Mouse (Mus musculus) myocyte (in vitro differentiated cells): ENCODE data around the gene Zfp385c. TPM values are rescaled to one million over a fixed set of nuclear protein-coding genes. Genes with fewer than 3 reads are reported as not detected.
A peak's percentile ranks its signal among the peaks of the same experiment; 100 is the strongest.

Experiments
- H3K27me3 ChIP-seq: one replicate; pipeline ENCODE4 v1.6.1; 2011; ENCODE audit not compliant: control insufficient read depth, insufficient read depth, insufficient read length
- H3K36me3 ChIP-seq: one replicate; pipeline ENCODE4 v1.6.1; 2011; ENCODE audit not compliant: control insufficient read depth, insufficient read depth
- H3K4me2 ChIP-seq: one replicate; pipeline ENCODE4 v1.6.1; 2011; ENCODE audit warnings: low read depth, control low read depth
- H3K4me3 ChIP-seq: one replicate; pipeline ENCODE4 v1.5.1; 2011; ENCODE audit warnings: mild to moderate bottlenecking, control low read depth, moderate library complexity
- H3K79me2 ChIP-seq: one replicate; pipeline ENCODE4 v1.6.1; 2011; ENCODE audit not compliant: control insufficient read depth, insufficient read depth
- H3ac ChIP-seq: one replicate; pipeline ENCODE4 v1.6.1; 2011; ENCODE audit not compliant: control insufficient read depth, insufficient read length
- CEBPB ChIP-seq: IDR thresholded peaks from 2 replicates; pipeline ENCODE4 v1.6.1; 2011; ENCODE audit warnings: mild to moderate bottlenecking, moderate library complexity; ENCODE audit not compliant: poor library complexity, insufficient read depth, severe bottlenecking
- E2F4 ChIP-seq: IDR thresholded peaks from one replicate; pipeline ENCODE4 v1.6.1; 2011; ENCODE audit warnings: mild to moderate bottlenecking, control low read depth, moderate library complexity; ENCODE audit not compliant: insufficient read depth
- MAX ChIP-seq: IDR thresholded peaks from one replicate; pipeline ENCODE4 v1.6.1; 2011; ENCODE audit warnings: low read depth, mild to moderate bottlenecking, control low read depth
- MYOD1 ChIP-seq, 3 experiments: IDR thresholded peaks; one replicate each; pipeline ENCODE4 v1.6.1; 2011; ENCODE audit warnings: control low read depth in 2 of 3, low read depth in 2 of 3, mild to moderate bottlenecking in 2 of 3, moderate library complexity in 1 of 3; ENCODE audit not compliant: insufficient read length in 2 of 3, control insufficient read depth in 1 of 3
- MYOG ChIP-seq, 3 experiments: IDR thresholded peaks; one replicate each; pipeline ENCODE4 v1.6.1; 2011; ENCODE audit warnings: control low read depth in 2 of 3, low read depth in 2 of 3, mild to moderate bottlenecking in 2 of 3; ENCODE audit not compliant: insufficient read length in 2 of 3, control insufficient read depth in 1 of 3, insufficient read depth in 1 of 3
- POLR2A ChIP-seq: IDR thresholded peaks from one replicate; pipeline ENCODE4 v1.6.1; 2011; ENCODE audit warnings: low read depth, mild to moderate bottlenecking, control low read depth, moderate library complexity; ENCODE audit not compliant: insufficient read length
- POLR2AphosphoS2 ChIP-seq: IDR thresholded peaks from one replicate; pipeline ENCODE4 v1.6.1; 2011; ENCODE audit warnings: low read depth, control low read depth; ENCODE audit not compliant: insufficient read length
- REST ChIP-seq: IDR thresholded peaks from one replicate; pipeline ENCODE4 v1.6.1; 2011; ENCODE audit warnings: mild to moderate bottlenecking, control low read depth, moderate library complexity; ENCODE audit not compliant: insufficient read depth, insufficient read length
- SRF ChIP-seq: IDR thresholded peaks from one replicate; pipeline ENCODE4 v1.6.1; 2011; ENCODE audit warnings: low read depth; ENCODE audit not compliant: control insufficient read depth, insufficient read length
- TCF12 ChIP-seq: IDR thresholded peaks from one replicate; pipeline ENCODE4 v1.6.1; 2011; ENCODE audit warnings: mild to moderate bottlenecking, control low read depth; ENCODE audit not compliant: poor library complexity, insufficient read depth, severe bottlenecking
- TCF3 ChIP-seq: IDR thresholded peaks from one replicate; pipeline ENCODE4 v1.6.1; 2011; ENCODE audit warnings: low read depth, control low read depth; ENCODE audit not compliant: insufficient read length
- USF1 ChIP-seq: IDR thresholded peaks from one replicate; pipeline ENCODE4 v1.6.1; 2011; ENCODE audit warnings: low read depth, mild to moderate bottlenecking, control low read depth, moderate library complexity
- polyA plus RNA-seq: library from polyadenylated mRNA; unstranded; fragments of >200 nt; fragmentation: generic; extraction: Trizol; gene quantifications from one replicate; pipeline ENCODE4 v1.2.1, GENCODE M21; 2012; ENCODE audit warnings: missing spikeins

The Zfp385c gene
- polyA plus RNA-seq, 1 experiment, result 0.24 TPM

DNA sequence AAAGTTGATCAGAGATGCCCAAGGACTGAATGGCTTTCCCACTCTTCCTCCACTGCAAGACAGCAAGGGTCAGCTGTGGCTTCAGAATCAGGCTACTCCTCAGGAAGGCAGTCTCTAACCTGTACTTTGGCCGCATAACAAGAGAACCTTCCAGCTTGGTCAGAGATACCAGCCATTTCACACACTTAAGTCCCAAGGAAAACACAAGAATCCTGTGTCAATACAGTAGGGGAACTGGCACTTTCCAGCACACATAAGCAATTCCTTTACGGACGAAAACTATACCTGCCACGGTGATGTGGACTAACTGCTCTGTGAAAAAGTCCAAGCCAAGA lies 44.5 kb upstream of the Zfp385c start:
- Histone ChIP-seq H3K27me3 (no peaks in the 10 kb centered on the region), H3ac (no peak overlapping the region), H3K4me2 (peak overlapping the region; percentile 96), H3K79me2 (peaks cover 63% of the 10 kb centered on the region), H3K36me3 (peaks cover 12% of the 10 kb centered on the region), H3K4me3 (peak overlapping the region; percentile 99)
- TF ChIP-seq MYOG (IDR thresholded peaks at IDR 0.05; ENCODE audit: control insufficient read depth in 1 of 3, insufficient read depth in 1 of 3, insufficient read length in 2 of 3, low read depth in 2 of 3) (no peak), TCF12 (no peak), MAX (no peak), MYOD1 (IDR thresholded peaks at IDR 0.05; ENCODE audit: control insufficient read depth in 1 of 3, insufficient read length in 2 of 3, low read depth in 2 of 3) (no peak), POLR2A (no peak), REST (no peak), POLR2AphosphoS2 (no peak), TCF3 (no peak), SRF (no peak), E2F4 (no peak), USF1 (no peak), CEBPB (no peak)

DNA sequence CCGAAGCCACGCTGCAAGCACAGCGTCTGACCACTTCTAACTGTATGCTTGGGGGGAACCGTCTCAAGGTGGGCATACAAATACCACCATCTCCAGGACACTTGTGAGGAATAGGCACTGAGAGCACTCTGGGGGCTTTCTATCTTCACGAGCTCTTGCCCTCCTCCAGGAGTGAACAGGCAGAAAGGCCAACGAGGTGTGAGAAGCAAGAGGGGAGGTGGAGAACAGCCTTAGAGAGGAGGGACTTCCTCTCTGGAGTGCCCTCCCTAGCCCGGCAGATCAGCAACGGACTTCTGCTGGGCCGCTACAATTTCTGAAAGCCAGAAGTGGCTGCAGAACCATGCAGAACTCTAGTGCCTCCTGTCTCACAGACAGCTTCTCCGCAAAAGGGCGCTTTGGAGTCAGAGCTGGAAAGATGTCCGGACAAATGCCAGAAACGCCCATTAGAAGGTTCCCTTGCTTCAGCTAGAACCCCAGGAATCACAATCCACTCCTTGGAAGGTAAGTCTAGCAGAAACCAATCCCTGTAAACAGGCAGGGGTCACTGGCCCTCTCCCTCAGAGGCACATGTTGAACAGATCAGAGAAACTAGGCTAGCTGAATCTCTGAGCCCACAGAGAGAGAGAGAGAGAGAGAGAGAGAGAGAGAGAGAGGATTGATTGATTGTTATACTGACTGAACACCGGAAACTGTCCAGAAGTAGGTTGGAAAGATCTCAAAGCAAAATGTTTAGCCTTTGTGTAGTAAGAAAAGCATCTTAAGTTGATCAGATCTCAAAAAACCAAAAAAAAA lies 43.9 kb upstream of the Zfp385c start:
- Histone ChIP-seq H3K79me2 (peaks cover 68% of the 10 kb centered on the region), H3K4me3 (peak overlapping the region; percentile 99), H3ac (no peak overlapping the region), H3K36me3 (peaks cover 12% of the 10 kb centered on the region), H3K27me3 (no peaks in the 10 kb centered on the region), H3K4me2 (peak overlapping the region; percentile 96)
- TF ChIP-seq MYOD1 (IDR thresholded peaks at IDR 0.05; ENCODE audit: control insufficient read depth in 1 of 3, insufficient read length in 2 of 3, low read depth in 2 of 3), result no peak
- no peak for TF ChIP-seq MYOG (IDR thresholded peaks at IDR 0.05; ENCODE audit: control insufficient read depth in 1 of 3, insufficient read depth in 1 of 3, insufficient read length in 2 of 3, low read depth in 2 of 3)
- TF ChIP-seq MAX, result no peak
- TF ChIP-seq POLR2A, result no peak
- TF ChIP-seq POLR2AphosphoS2, result no peak
- TF ChIP-seq CEBPB, result no peak
- TF ChIP-seq SRF, result no peak

DNA sequence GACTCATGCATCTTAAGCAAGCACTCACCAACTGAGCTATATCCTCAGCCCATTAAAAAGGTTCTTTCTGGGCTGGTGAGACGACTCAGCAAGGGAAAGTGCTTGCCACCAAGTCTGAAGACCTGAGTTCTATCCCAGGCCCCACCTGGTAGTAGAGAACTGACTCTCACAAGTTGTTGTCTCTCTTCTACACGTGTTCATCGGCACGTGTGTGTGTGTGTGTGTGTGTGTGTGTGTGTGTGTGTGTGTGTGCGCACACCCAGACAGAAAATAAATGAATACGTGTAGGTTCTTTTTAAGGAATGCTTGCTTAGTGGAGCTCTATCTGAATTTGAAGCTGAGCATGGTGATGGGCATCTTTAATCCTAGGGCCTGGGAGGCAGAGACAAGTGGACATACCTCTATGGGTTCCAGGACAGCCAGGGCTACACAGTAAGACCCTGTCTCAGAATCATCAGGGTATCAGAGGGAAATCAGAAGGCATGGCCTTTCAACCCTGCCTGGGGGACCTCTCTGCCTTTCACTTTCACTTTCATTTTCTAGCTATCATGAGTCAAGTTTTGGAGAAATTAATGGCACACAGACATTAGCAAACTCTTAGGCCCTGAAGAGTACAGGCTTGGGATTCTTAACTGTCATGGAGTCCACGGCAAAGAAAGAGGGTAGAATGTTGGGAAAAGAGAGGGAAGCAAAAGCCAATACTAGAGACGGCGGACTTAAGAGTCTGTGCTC lies 43.0 kb upstream of the Zfp385c start:
- Histone ChIP-seq H3ac (no peak overlapping the region), H3K36me3 (peaks cover 12% of the 10 kb centered on the region), H3K79me2 (peaks cover 77% of the 10 kb centered on the region), H3K4me2 (peak overlapping the region; percentile 96), H3K27me3 (no peaks in the 10 kb centered on the region), H3K4me3 (no peak overlapping the region)
- TF ChIP-seq USF1, result no peak
- TF ChIP-seq MAX, result no peak
- TF ChIP-seq E2F4, result no peak
- no peak for TF ChIP-seq MYOD1 (IDR thresholded peaks at IDR 0.05; ENCODE audit: control insufficient read depth in 1 of 3, insufficient read length in 2 of 3, low read depth in 2 of 3)
- no peak for TF ChIP-seq TCF3
- TF ChIP-seq REST, result no peak
- no peak for TF ChIP-seq SRF
- TF ChIP-seq POLR2A, result no peak
- TF ChIP-seq MYOG (IDR thresholded peaks at IDR 0.05; ENCODE audit: control insufficient read depth in 1 of 3, insufficient read depth in 1 of 3, insufficient read length in 2 of 3, low read depth in 2 of 3), result no peak
- no peak for TF ChIP-seq CEBPB
- no peak for TF ChIP-seq POLR2AphosphoS2
- TF ChIP-seq TCF12, result no peak

GRCm38 (mm10) chr11:100730477-100731205 lies 38.4 kb upstream of the Zfp385c start:
- H3K36me3 ChIP-seq, result peaks cover 14% of the 10 kb centered on the region
- no peak overlapping the region for H3ac ChIP-seq
- H3K79me2 ChIP-seq, result peaks cover 88% of the 10 kb centered on the region
- TF ChIP-seq E2F4 (no peak), REST (no peak), TCF12 (no peak), POLR2A (no peak), CEBPB (no peak), USF1 (no peak), TCF3 (no peak), MAX (no peak), SRF (no peak), MYOD1 (IDR thresholded peaks at IDR 0.05; ENCODE audit: control insufficient read depth in 1 of 3, insufficient read length in 2 of 3, low read depth in 2 of 3) (no peak), POLR2AphosphoS2 (no peak), MYOG (IDR thresholded peaks at IDR 0.05; ENCODE audit: control insufficient read depth in 1 of 3, insufficient read depth in 1 of 3, insufficient read length in 2 of 3, low read depth in 2 of 3) (no peak)
- no peaks in the 10 kb centered on the region for H3K27me3 ChIP-seq
- no peak overlapping the region for H3K4me2 ChIP-seq
- H3K4me3 ChIP-seq, result no peak overlapping the region
